Mouse (Mus musculus) lung, postnatal 0 days (tissue): ENCODE data around the gene Elmsan1.

ENCODE experiments used
- CTCF ChIP-seq: IDR thresholded peaks from 2 replicates; pipeline ENCODE4 v1.5.1; 2016; ENCODE audit warnings: antibody characterized with exemption, mild to moderate bottlenecking
- EP300 ChIP-seq: IDR thresholded peaks from 2 replicates; pipeline ENCODE4 v1.6.1; 2016; ENCODE audit warnings: antibody characterized with exemption, mild to moderate bottlenecking, control low read depth

GRCm38 (mm10) chr12:84222405-84222961 is 3.8 kb upstream of the Elmsan1 start:
- no peak for TF ChIP-seq EP300
- no peak for TF ChIP-seq CTCF
